Mouse (Mus musculus) embryonic fibroblast, embryonic 13.5 days (primary cell): Measurements from ENCODE around the gene Myl6b.

Source experiments
- CTCF ChIP-seq: IDR thresholded peaks from 2 replicates; pipeline ENCODE4 v1.5.1; 2011; ENCODE audit warnings: mild to moderate bottlenecking, control low read depth, low read length, moderate library complexity, borderline replicate concordance; ENCODE audit not compliant: insufficient read depth
- POLR2A ChIP-seq: IDR thresholded peaks from 2 replicates; pipeline ENCODE4 v1.6.1; 2011; ENCODE audit warnings: low read depth, mild to moderate bottlenecking, control low read depth, low read length, moderate library complexity

DNA sequence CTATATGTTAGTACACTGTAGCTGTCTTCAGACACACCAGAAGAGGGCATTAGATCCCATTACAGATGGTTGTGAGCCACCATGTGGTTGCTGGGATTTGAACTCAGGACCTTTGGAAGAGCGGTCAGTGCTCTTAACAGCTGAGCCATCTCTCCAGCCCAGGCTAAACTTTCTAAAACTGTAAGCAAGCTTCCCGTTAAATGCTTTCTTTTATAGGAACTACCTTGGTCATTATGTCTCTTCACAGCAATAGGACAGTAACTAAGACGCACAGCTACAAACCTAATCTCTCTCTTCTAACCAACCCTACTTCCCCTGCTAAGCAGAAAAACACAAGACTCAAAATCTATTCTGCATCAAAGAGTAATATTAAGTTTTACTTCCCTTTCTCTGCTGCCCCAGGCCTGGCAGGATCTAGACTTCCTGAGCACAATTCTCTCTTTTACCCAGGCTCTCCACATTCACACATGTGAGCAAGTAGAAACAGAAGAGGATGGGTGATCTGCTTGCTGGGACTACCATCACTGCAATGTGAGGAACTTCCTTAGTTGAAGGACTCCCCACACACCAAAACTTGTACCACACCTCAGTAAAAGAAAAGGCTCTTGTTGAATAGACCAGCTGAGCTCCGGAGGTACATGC, 37.3 kb upstream of the Myl6b start:
- TF ChIP-seq CTCF (no peak), POLR2A (no peak)
